12 mouse cellular contexts compared by ENCODE assay signal in the genomic region with DNA sequence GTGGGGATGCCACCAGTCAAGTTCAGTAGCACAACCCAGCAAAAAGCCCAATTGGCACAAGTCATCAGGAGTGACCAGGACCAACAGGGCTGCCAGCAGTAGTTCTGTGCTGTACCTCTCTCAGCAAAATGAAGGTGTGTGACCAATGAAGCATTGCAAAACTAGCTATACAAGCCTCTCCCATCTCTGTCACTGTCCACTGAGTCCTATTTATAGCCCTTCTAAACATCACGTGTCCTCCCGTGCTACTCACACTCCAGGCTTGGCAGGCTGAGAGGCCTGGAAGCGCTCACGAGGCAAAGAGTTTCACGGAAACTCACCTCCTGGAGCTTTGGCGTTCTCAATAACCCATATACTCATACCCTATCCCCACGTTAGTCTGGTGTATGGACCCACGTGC. TPM values are rescaled to one million over a fixed set of nuclear protein-coding genes. Genes with fewer than 3 reads are reported as not detected.
DNase-seq lines count a peak whose midpoint lies in the region; ATAC-seq and TF ChIP-seq lines count a peak whose summit lies in the region.
"Had no signal": no experiment of that assay in that cellular context is flagged by ENCODE, and none has a peak within 500 bp of the region (broad histone marks: within the 10 kb centered on the region; RNA-seq: fewer than 3 reads in every experiment).

No protein-coding gene starts in this region.

- intact Hi-C loops in heart, postnatal 36 days (cut with DNase I): loop anchor here (5.0 kb wide), 1 partner anchor 65 kb away; a partner anchor contains a TSS

- no peak for TF ChIP-seq POLR2A in liver, adult 2 months (IDR thresholded peaks at IDR 0.05; ENCODE audit: extremely low read depth, insufficient read depth, low read length)
- no peak for TF ChIP-seq POLR2A in embryonic fibroblast, embryonic 13.5 days (IDR thresholded peaks at IDR 0.05; ENCODE audit: low read depth, low read length)

- no peaks in the 10 kb centered on the region for H3K4me1 ChIP-seq in liver, adult 2 months (ENCODE audit: control insufficient read depth, insufficient read depth, low read length)
- H3K4me1 ChIP-seq in liver, embryonic 12.5 days: no peaks in the 10 kb centered on the region
- H3K4me1 ChIP-seq in embryonic fibroblast, embryonic 13.5 days (ENCODE audit: control insufficient read depth, insufficient read depth, low read length): peaks cover 3% of the 10 kb centered on the region; the same call in 1 of the 2 replicates
- no peaks in the 10 kb centered on the region for H3K4me1 ChIP-seq in intestine, postnatal 0 days (replicated peaks; ENCODE audit: control insufficient read depth, insufficient read depth, low read length)
- H3K4me1 ChIP-seq: stomach, embryonic 15.5 days had no signal

- no peaks in the 10 kb centered on the region for H3K27me3 ChIP-seq in liver, adult 2 months (ENCODE audit: control insufficient read depth, insufficient read depth, low read length)
- no peaks in the 10 kb centered on the region for H3K27me3 ChIP-seq in liver, embryonic 12.5 days (replicated peaks)
- no peaks in the 10 kb centered on the region for H3K27me3 ChIP-seq in intestine, postnatal 0 days (replicated peaks; ENCODE audit: control insufficient read depth, insufficient read depth, low read length)
- H3K27me3 ChIP-seq: CH12.LX; stomach, embryonic 15.5 days had no signal

- no peaks in the 10 kb centered on the region for H3K9me3 ChIP-seq in liver, embryonic 12.5 days (replicated peaks)
- H3K9me3 ChIP-seq in intestine, postnatal 0 days (ENCODE audit: control insufficient read depth): no peaks in the 10 kb centered on the region
- H3K9me3 ChIP-seq: stomach, embryonic 15.5 days had no signal

- ATAC-seq in liver, embryonic 12.5 days: no peak
- no peak for ATAC-seq in intestine, postnatal 0 days

- 75% methylated on average over 8 of the region's 8 CpGs for WGBS in liver, adult 2 months
- 64% methylated on average over 8 of the region's 8 CpGs for WGBS in liver, embryonic 12.5 days (ENCODE audit: insufficient replicate concordance)
- 72% methylated on average over 8 of the region's 8 CpGs for WGBS in intestine, postnatal 0 days

- H3K36me3 ChIP-seq in liver, adult 2 months (ENCODE audit: control insufficient read depth, insufficient read depth, low read length): peaks cover 4% of the 10 kb centered on the region
- H3K36me3 ChIP-seq in liver, embryonic 12.5 days: no peaks in the 10 kb centered on the region
- H3K36me3 ChIP-seq in intestine, postnatal 0 days (ENCODE audit: control insufficient read depth, insufficient read depth): no peaks in the 10 kb centered on the region
- H3K36me3 ChIP-seq: stomach, embryonic 15.5 days had no signal

- no peak for TF ChIP-seq CTCF in liver, adult 2 months (IDR thresholded peaks at IDR 0.05; ENCODE audit: low read depth, low read length)
- no peak for TF ChIP-seq CTCF in embryonic fibroblast, embryonic 13.5 days (IDR thresholded peaks at IDR 0.05; ENCODE audit: borderline replicate concordance, insufficient read depth, low read length)
- no peak for TF ChIP-seq CTCF in intestine, postnatal 0 days (IDR thresholded peaks at IDR 0.05; ENCODE audit: low read depth)

- H3K9ac ChIP-seq in liver, adult 2 months (ENCODE audit: low read depth, low read length): no peak overlapping the region
- H3K9ac ChIP-seq in liver, embryonic 12.5 days: no peak overlapping the region
- no peak overlapping the region for H3K9ac ChIP-seq in intestine, postnatal 0 days (ENCODE audit: low read depth, low read length)
- H3K9ac ChIP-seq: stomach, embryonic 15.5 days had no signal

- H3K4me2 ChIP-seq in liver, embryonic 12.5 days: no peak overlapping the region
- H3K4me2 ChIP-seq in intestine, postnatal 0 days (replicated peaks; ENCODE audit: low read depth): no peak overlapping the region
- H3K4me2 ChIP-seq: stomach, embryonic 15.5 days had no signal

- H3K79me2 ChIP-seq in liver, adult 2 months (ENCODE audit: control insufficient read depth, insufficient read depth, low read length): no peaks in the 10 kb centered on the region

- peak; percentile 17 for DNase-seq in liver, adult 2 months (ENCODE audit: extremely low read depth, low read depth, low spot score)
- peak; percentile 24 to 37 for DNase-seq in heart, postnatal 36 days
- peak; percentile 62 to 63 for DNase-seq in kidney, postnatal 36 days
- no peak for DNase-seq in retina, embryonic 14.5 days (ENCODE audit: low spot score)
- no peak for DNase-seq in thymus, postnatal 14 days
- DNase-seq: cerebellum, adult 8-10 months; liver had no signal

- H3K4me3 ChIP-seq in liver, adult 2 months (ENCODE audit: insufficient read depth, low read depth, low read length): no peak overlapping the region
- H3K4me3 ChIP-seq in liver, embryonic 12.5 days: no peak overlapping the region
- H3K4me3 ChIP-seq in embryonic fibroblast, embryonic 13.5 days (ENCODE audit: insufficient read depth, low read length): no peak overlapping the region
- no peak overlapping the region for H3K4me3 ChIP-seq in intestine, postnatal 0 days (ENCODE audit: low read depth, low read length)
- H3K4me3 ChIP-seq: stomach, embryonic 15.5 days had no signal

- no peak overlapping the region for H3K27ac ChIP-seq in liver, adult 2 months (replicated peaks; ENCODE audit: insufficient read depth, low read depth, low read length)
- H3K27ac ChIP-seq in liver, embryonic 12.5 days: no peak overlapping the region
- H3K27ac ChIP-seq in embryonic fibroblast, embryonic 13.5 days (ENCODE audit: insufficient read depth, low read length): peak overlapping the region; percentile 70
- H3K27ac ChIP-seq in intestine, postnatal 0 days (ENCODE audit: low read depth, low read length): no peak overlapping the region
- H3K27ac ChIP-seq: stomach, embryonic 15.5 days had no signal

RNA-seq across cellular contexts. Expression of a gene that starts 17.1 kb away (rescaled TPM):
- 18.0 and 21.1 TPM in 2 replicates for total RNA-seq in liver, adult 2 months (2014; rRNA removed)
- polyA plus RNA-seq in liver, adult 2 months (2012; rRNA removed): 7.3 and 8.3 TPM in 2 replicates
- 4.0 and 4.5 TPM in 2 replicates for polyA plus RNA-seq in liver, embryonic 12.5 days (2016; fragmentation: Nextera tagmentation; extraction: Ambion mirVana)
- 21.0 and 25.1 TPM in 2 replicates for polyA plus RNA-seq in embryonic fibroblast, embryonic 13.5 days (2011; ENCODE audit: insufficient read length, low read depth, missing spikeins)
- total RNA-seq in heart, postnatal 36 days (2021): 1 to 10 TPM; 7.3 to 7.8 TPM
- polyA plus RNA-seq in intestine, postnatal 0 days (2015; fragmentation: Nextera tagmentation; extraction: Ambion mirVana): 18.8 and 19.2 TPM in 2 replicates

RNA-seq across cellular contexts. Expression of a gene that starts 33.3 kb away (rescaled TPM):
- 20.3 and 20.9 TPM in 2 replicates for total RNA-seq in liver, adult 2 months (2014; rRNA removed)
- polyA plus RNA-seq in liver, adult 2 months (2012; rRNA removed): 5.5 and 5.8 TPM in 2 replicates
- 10.3 and 10.7 TPM in 2 replicates for polyA plus RNA-seq in liver, embryonic 12.5 days (2016; fragmentation: Nextera tagmentation; extraction: Ambion mirVana)
- polyA plus RNA-seq in embryonic fibroblast, embryonic 13.5 days (2011; ENCODE audit: insufficient read length, low read depth, missing spikeins): 60.8 and 66.2 TPM in 2 replicates
- 10 to 100 TPM; 23.7 to 24.5 TPM for total RNA-seq in heart, postnatal 36 days (2021)
- 13.5 and 15.4 TPM in 2 replicates for polyA plus RNA-seq in intestine, postnatal 0 days (2015; fragmentation: Nextera tagmentation; extraction: Ambion mirVana)

Comparison
In these comparisons a context has a peak if more than half of its experiments do, and no peak if none do; other contexts are left out.
1. DNase-seq: peak in liver, adult 2 months (single experiment), heart, postnatal 36 days (2 of 2) and kidney, postnatal 36 days (2 of 2); none in retina, embryonic 14.5 days (single experiment) and thymus, postnatal 14 days (single experiment).